Mouse (Mus musculus): ENCODE measurements around the gene Gm20388.

DNA sequence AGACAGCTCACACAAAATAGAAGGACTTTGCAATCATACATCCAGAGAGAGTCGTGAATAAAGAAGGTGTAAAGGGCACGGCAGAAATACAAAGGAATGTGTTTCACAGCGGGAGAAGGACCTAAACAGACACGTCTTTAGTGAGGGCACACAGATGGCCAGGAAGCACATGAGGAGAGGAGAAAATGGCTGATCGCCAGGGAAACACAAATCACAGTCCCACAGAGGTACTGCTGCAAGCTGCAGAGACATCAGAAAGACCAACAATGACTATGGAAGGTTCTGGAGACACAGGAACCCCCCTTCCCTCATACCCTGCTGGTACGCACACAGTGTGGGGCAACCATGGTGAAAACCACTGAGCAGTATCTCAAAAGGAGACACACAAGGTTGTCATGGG, 1810.4 kb downstream of the Gm20388 start:
- no peak for TF ChIP-seq CTCF (IDR thresholded peaks at IDR 0.05; ENCODE audit: low read depth)
- no peak for TF ChIP-seq EP300 (IDR thresholded peaks at IDR 0.05; ENCODE audit: low read depth)
